Mouse (Mus musculus) lung, postnatal 0 days (tissue): ENCODE data around the gene Gje1.

ENCODE experiments used
- CTCF ChIP-seq: IDR thresholded peaks from 2 replicates; pipeline ENCODE4 v1.5.1; 2016; ENCODE audit warnings: antibody characterized with exemption, mild to moderate bottlenecking
- EP300 ChIP-seq: IDR thresholded peaks from 2 replicates; pipeline ENCODE4 v1.6.1; 2016; ENCODE audit warnings: antibody characterized with exemption, mild to moderate bottlenecking, control low read depth

DNA sequence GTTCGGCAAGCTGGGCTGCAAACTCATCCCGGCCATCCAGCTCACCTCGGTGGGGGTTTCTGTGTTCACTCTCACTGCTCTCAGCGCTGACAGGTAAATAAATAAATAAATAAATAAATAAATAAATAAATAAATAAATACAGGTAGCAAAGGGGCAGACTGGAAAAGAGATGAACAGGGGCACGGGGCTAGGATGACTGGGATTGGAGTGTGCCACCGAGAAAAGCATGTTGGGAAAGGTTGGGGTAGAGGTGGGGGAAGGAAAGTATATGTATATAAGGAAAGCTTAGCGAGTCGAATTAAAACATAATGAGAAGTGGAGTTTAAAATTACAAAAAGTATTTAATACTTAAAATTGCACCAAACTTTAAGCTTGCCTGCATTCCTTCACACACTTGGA is 42.6 kb upstream of the Gje1 start:
- TF ChIP-seq CTCF: no peak
- TF ChIP-seq EP300: no peak
